Mouse (Mus musculus) CH12.LX (cell line): Measurements from ENCODE around the gene Psmg4. TPM values are rescaled to one million over a fixed set of nuclear protein-coding genes. Genes with fewer than 3 reads are reported as not detected.

Source experiments
- DNase-seq: peaks from one replicate; pipeline ENCODE4 v3.0.0-alpha.2; 2013; ENCODE audit errors: extremely low read depth
- H3K27ac ChIP-seq: 2 replicates; pipeline ENCODE4 v1.5.1; 2012; ENCODE audit warnings: low read depth, mild to moderate bottlenecking, control low read depth, moderate library complexity; ENCODE audit not compliant: insufficient read depth
- H3K27me3 ChIP-seq: replicated peaks from 2 replicates; pipeline ENCODE3; 2012; ENCODE audit warnings: inconsistent platforms
- H3K36me3 ChIP-seq, 2 experiments: replicated peaks in 1 of 2; 2 replicates each; pipeline versions ENCODE3 to v1.6.1; 2012; ENCODE audit warnings: inconsistent platforms in 1 of 2, low read length in 1 of 2, mild to moderate bottlenecking in 1 of 2, mixed read lengths in 1 of 2, moderate library complexity in 1 of 2; ENCODE audit not compliant: control insufficient read depth in 1 of 2, insufficient read depth in 1 of 2
- H3K4me1 ChIP-seq, 2 experiments: 2 replicates each; pipeline ENCODE4 v1.6.1; 2012; ENCODE audit warnings: inconsistent platforms in 1 of 2, moderate library complexity in 1 of 2; ENCODE audit not compliant: insufficient read depth in 2 of 2, control insufficient read depth in 1 of 2
- H3K4me2 ChIP-seq: 2 replicates; pipeline ENCODE4 v1.6.1; 2012; ENCODE audit warnings: low read depth, mild to moderate bottlenecking, control low read depth; ENCODE audit not compliant: poor library complexity, insufficient read depth, severe bottlenecking
- H3K4me3 ChIP-seq, 3 experiments: fragments of 150-350 bp in 1 of 3; sonication (generic) in 1 of 3; replicated peaks in 1 of 3; 2 replicates each; pipeline versions ENCODE3 to v1.5.1; 2011 to 2012; ENCODE audit warnings: low read depth in 2 of 3, low read length in 2 of 3, mild to moderate bottlenecking in 2 of 3, moderate library complexity in 2 of 3, control low read depth in 1 of 3, improper control_type of control experiment in 1 of 3, inconsistent platforms in 1 of 3, mixed read lengths in 1 of 3; ENCODE audit not compliant: poor library complexity in 1 of 3
- H3K79me2 ChIP-seq: replicated peaks from 2 replicates; pipeline ENCODE4 v1.6.1; 2012; ENCODE audit warnings: mild to moderate bottlenecking, moderate library complexity; ENCODE audit not compliant: control insufficient read depth, poor library complexity, insufficient read depth, severe bottlenecking; ENCODE audit errors: extremely low read depth
- H3K9ac ChIP-seq: 2 replicates; pipeline ENCODE4 v1.6.1; 2012; ENCODE audit warnings: low read depth, mild to moderate bottlenecking, control low read depth, moderate library complexity; ENCODE audit not compliant: insufficient read depth
- H3K9me3 ChIP-seq: replicated peaks from 2 replicates; pipeline ENCODE3; 2012; ENCODE audit warnings: low read length, inconsistent platforms, mixed read lengths
- BHLHE40 ChIP-seq: IDR thresholded peaks from 2 replicates; pipeline ENCODE4 v1.6.1; 2011; ENCODE audit warnings: mild to moderate bottlenecking, low read depth, low read length, improper control_type of control experiment
- CTCF ChIP-seq, 2 experiments: IDR thresholded peaks in 1 of 2; conservative IDR thresholded peaks in 1 of 2; 2 replicates each; pipeline ENCODE4 v1.5.1; 2011 to 2012; ENCODE audit warnings: low read depth in 2 of 2, low read length in 2 of 2, improper control_type of control experiment in 1 of 2, inconsistent platforms in 1 of 2, mild to moderate bottlenecking in 1 of 2, moderate library complexity in 1 of 2
- ELF1 ChIP-seq: IDR thresholded peaks from 2 replicates; pipeline ENCODE4 v1.6.1; 2014; ENCODE audit warnings: low read depth, mild to moderate bottlenecking, inconsistent platforms, low read length, improper control_type of control experiment
- ETS1 ChIP-seq: conservative IDR thresholded peaks from 2 replicates; pipeline ENCODE4 v1.6.1; 2012; ENCODE audit warnings: low read depth, mild to moderate bottlenecking, inconsistent platforms, low read length, improper control_type of control experiment, moderate library complexity
- GABPA ChIP-seq: IDR thresholded peaks from 2 replicates; pipeline ENCODE4 v1.6.1; 2012; ENCODE audit warnings: low read depth, low read length, improper control_type of control experiment, inconsistent platforms; ENCODE audit not compliant: insufficient replicate concordance
- HCFC1 ChIP-seq: IDR thresholded peaks from 2 replicates; pipeline ENCODE4 v1.6.1; 2012; ENCODE audit warnings: low read depth, mild to moderate bottlenecking, inconsistent platforms, low read length, improper control_type of control experiment
- IRF4 ChIP-seq: IDR thresholded peaks from 2 replicates; pipeline ENCODE4 v1.6.1; 2014; ENCODE audit warnings: low read depth, mild to moderate bottlenecking, inconsistent platforms, low read length, improper control_type of control experiment
- JUND ChIP-seq: conservative IDR thresholded peaks from 2 replicates; pipeline ENCODE4 v1.6.1; 2011; ENCODE audit warnings: low read depth, low read length, improper control_type of control experiment
- KAT2A ChIP-seq: IDR thresholded peaks from 2 replicates; pipeline ENCODE4 v1.6.1; 2012; ENCODE audit warnings: low read length, improper control_type of control experiment, inconsistent platforms; ENCODE audit not compliant: insufficient replicate concordance
- MAZ ChIP-seq: IDR thresholded peaks from 2 replicates; pipeline ENCODE4 v1.6.1; 2012; ENCODE audit warnings: low read depth, mild to moderate bottlenecking, inconsistent platforms, low read length, improper control_type of control experiment, moderate library complexity
- MXI1 ChIP-seq: IDR thresholded peaks from 2 replicates; pipeline ENCODE4 v1.6.1; 2011; ENCODE audit warnings: mild to moderate bottlenecking, low read depth, low read length, improper control_type of control experiment
- MYC ChIP-seq: IDR thresholded peaks from 2 replicates; pipeline ENCODE4 v1.6.1; 2011; ENCODE audit warnings: low read depth, mild to moderate bottlenecking, improper control_type of control experiment, low read length
- PAX5 ChIP-seq: IDR thresholded peaks from 2 replicates; pipeline ENCODE4 v1.6.1; 2012; ENCODE audit warnings: low read length, inconsistent platforms, mixed read lengths
- RAD21 ChIP-seq: IDR thresholded peaks from 2 replicates; pipeline ENCODE4 v1.6.1; 2011; ENCODE audit warnings: low read depth, mild to moderate bottlenecking, low read length, improper control_type of control experiment, moderate library complexity
- SIN3A ChIP-seq: IDR thresholded peaks from 2 replicates; pipeline ENCODE4 v1.6.1; 2012; ENCODE audit warnings: low read length, improper control_type of control experiment, inconsistent platforms
- SMC3 ChIP-seq: IDR thresholded peaks from 2 replicates; pipeline ENCODE4 v1.6.1; 2011; ENCODE audit warnings: low read depth, low read length, improper control_type of control experiment
- TCF12 ChIP-seq: IDR thresholded peaks from 2 replicates; pipeline ENCODE4 v1.6.1; 2014; ENCODE audit warnings: low read depth, mild to moderate bottlenecking, inconsistent platforms, low read length, improper control_type of control experiment
- USF1 ChIP-seq: IDR thresholded peaks from 2 replicates; pipeline ENCODE4 v1.6.1; 2014; ENCODE audit warnings: low read depth, mild to moderate bottlenecking, inconsistent platforms, low read length, improper control_type of control experiment
- ZC3H11A ChIP-seq: IDR thresholded peaks from 2 replicates; pipeline ENCODE4 v1.6.1; 2012; ENCODE audit warnings: low read depth, mild to moderate bottlenecking, inconsistent platforms, low read length, improper control_type of control experiment
- ZMIZ1 ChIP-seq: IDR thresholded peaks from 2 replicates; pipeline ENCODE4 v1.6.1; 2012; ENCODE audit warnings: low read depth, mild to moderate bottlenecking, inconsistent platforms, low read length, improper control_type of control experiment
- ZNF384 ChIP-seq: IDR thresholded peaks from 2 replicates; pipeline ENCODE4 v1.6.1; 2012; ENCODE audit warnings: low read depth, low read length, improper control_type of control experiment, inconsistent platforms
- dilution Hi-C: fragments of 300-500 bp; cut with MboI; formaldehyde crosslinking; loops from 2 replicates; pipeline ENCODE4 v1.14.3; 2020; ENCODE audit warnings: low sequenced_read_pairs; ENCODE audit not compliant: extremely low pct_unique_long_range_greater_than_20kb, extremely low pct_ligation_motif_present
- in situ Hi-C: fragments of 300-500 bp; cut with MboI; formaldehyde crosslinking; loops from 3 replicates; pipeline ENCODE4 v1.14.3; 2019; ENCODE audit warnings: low sequenced_read_pairs, low pct_ligation_motif_present, low pct_unique_long_range_greater_than_20kb, mixed read lengths
- polyA plus RNA-seq: library from polyadenylated mRNA; unstranded; fragments of >175 nt; gene quantifications from 2 replicates; pipeline ENCODE4 v1.2.1, GENCODE M21; 2012; ENCODE audit warnings: low read depth; ENCODE audit not compliant: insufficient read length
- total RNA-seq, 2 experiments: library from RNA; depleted of rRNA; stranded (reverse); fragments of 300-350 nt in 1 of 2; fragments of >200 nt in 1 of 2; gene quantifications; 2 replicates each; pipeline ENCODE4 v1.2.3; 2012 to 2014

The Psmg4 gene
- total and polyA plus RNA-seq, 3 experiments: 120 to 234 (median 194) TPM

GRCm38 (mm10) chr13:34154931-34155272 is 7.9 kb upstream of the Psmg4 start (continued):
- no peak for TF ChIP-seq GABPA
- TF ChIP-seq TCF12: 0 out of 2 replicates have a peak, but pooled peaks have one; percentile 29
- TF ChIP-seq RAD21: peak; percentile 52
- TF ChIP-seq SMC3: peak; percentile 89
- TF ChIP-seq CTCF (conservative IDR thresholded peaks at IDR 0.05 in 1 of 2, IDR thresholded peaks at IDR 0.05 in 1 of 2; ENCODE audit: low read depth in 2 of 2, low read length in 2 of 2): peak; percentile 60 to 74
- peak; percentile 54 for TF ChIP-seq IRF4
- TF ChIP-seq ZC3H11A: peak; percentile 34; the same call in 1 of the 2 replicates
- TF ChIP-seq HCFC1: peak; percentile 20; the same call in 1 of the 2 replicates
- TF ChIP-seq MXI1: no peak; the same call in 1 of the 2 replicates
- TF ChIP-seq JUND: no peak
- no peak for TF ChIP-seq PAX5
- peak; percentile 43; the same call in 1 of the 2 replicates for TF ChIP-seq SIN3A
- TF ChIP-seq BHLHE40: 0 out of 2 replicates have a peak, but pooled peaks have one; percentile 17
- no peak for TF ChIP-seq ZMIZ1
- no peak for TF ChIP-seq ZNF384

- H3K9ac ChIP-seq: no peak overlapping the region
- TF ChIP-seq USF1: no peak
- TF ChIP-seq ZNF384: no peak
- no peak for TF ChIP-seq ELF1
- no peak for TF ChIP-seq MAZ
- TF ChIP-seq MYC: no peak
- TF ChIP-seq SIN3A: no peak
- TF ChIP-seq IRF4: no peak
- TF ChIP-seq GABPA: no peak
- TF ChIP-seq CTCF (conservative IDR thresholded peaks at IDR 0.05 in 1 of 2, IDR thresholded peaks at IDR 0.05 in 1 of 2; ENCODE audit: low read depth in 2 of 2, low read length in 2 of 2): no peak
- no peak for TF ChIP-seq ZMIZ1
- TF ChIP-seq ETS1: no peak
- TF ChIP-seq KAT2A: no peak
- no peak for TF ChIP-seq SMC3
- no peak overlapping the region for H3K27ac ChIP-seq
- no peaks in the 10 kb centered on the region for H3K79me2 ChIP-seq
- peak; percentile 69 for DNase-seq
- H3K9me3 ChIP-seq: peaks cover 4% of the 10 kb centered on the region
- no peaks in the 10 kb centered on the region for H3K27me3 ChIP-seq
- dilution Hi-C loops (no loop called here), in situ Hi-C loops (loop anchor here (10.0 kb wide), 1 partner anchor 201 kb away; no protein-coding TSS in a partner anchor)
- H3K4me2 ChIP-seq: no peak overlapping the region
- H3K4me3 ChIP-seq: no peak overlapping the region
- peaks cover 7 to 36% of the 10 kb centered on the region in 2 experiments for H3K4me1 ChIP-seq
- no peaks in the 10 kb centered on the region for H3K36me3 ChIP-seq
Measured at GRCm38 (mm10) chr13:34156133-34156839, 6.5 kb upstream of the Psmg4 start.
